Mouse (Mus musculus) gastrocnemius, postnatal 4 days (tissue): ENCODE measurements around the gene Gm10135. TPM values are rescaled to one million over a fixed set of nuclear protein-coding genes. Genes with fewer than 3 reads are reported as not detected.
"Not testable (repeated sequence)": the region's sequence is repeated elsewhere in the genome, so short reads cannot be mapped to it uniquely, and the experiment has no call there.

Source experiments
- DNase-seq, 2 experiments: peaks; one replicate each; pipeline ENCODE4 v3.0.0; 2021 to 2022; ENCODE audit warnings: low spot score in 2 of 2, mixed read lengths in 2 of 2
- total RNA-seq, 2 experiments: library from RNA; stranded (reverse); gene quantifications; 2 replicates each; pipeline ENCODE4 v1.2.3; 2021

Gm10135 gene
- total RNA-seq, 2 experiments from 2014 or later = not detected

DNA sequence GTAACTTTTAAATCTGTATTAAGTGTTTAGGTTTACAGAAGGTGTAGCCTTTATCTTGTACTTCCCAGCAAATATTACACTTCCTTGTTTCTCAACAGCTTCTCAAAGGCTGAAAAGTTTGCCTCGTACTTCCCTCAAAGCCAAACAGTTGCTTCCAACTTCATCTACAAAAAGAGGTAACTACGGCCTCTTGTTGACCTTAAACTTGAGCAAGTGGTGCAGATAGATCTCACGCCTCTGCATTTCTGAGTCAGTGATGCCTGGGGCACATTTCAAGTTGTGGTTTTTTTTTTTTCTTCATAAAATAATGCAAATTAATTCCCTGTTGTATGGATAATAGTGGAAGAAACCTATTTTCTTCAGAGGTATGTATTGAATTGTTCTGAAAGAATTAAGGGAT, 8.8 kb downstream of the Gm10135 start:
- DNase-seq = no peak

DNA sequence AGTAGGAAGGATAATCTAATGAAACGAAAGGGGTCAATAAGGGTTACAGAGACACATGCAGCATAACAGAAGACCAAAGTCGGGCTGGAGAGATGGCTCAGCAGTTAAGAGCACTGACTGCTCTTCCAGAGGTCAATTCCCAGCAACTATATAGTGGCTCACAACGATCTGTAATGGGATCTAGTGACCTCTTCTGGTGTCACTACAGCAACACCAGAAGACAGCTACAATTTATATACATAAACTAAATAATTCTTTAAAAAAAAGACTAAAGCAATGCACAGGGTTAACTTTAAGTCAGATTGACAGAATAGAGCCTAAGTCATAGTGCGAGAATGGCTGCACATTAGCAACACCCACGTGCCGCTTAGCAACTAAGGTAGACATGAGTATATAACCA, 14.4 kb downstream of the Gm10135 start:
- DNase-seq = no peak

DNA sequence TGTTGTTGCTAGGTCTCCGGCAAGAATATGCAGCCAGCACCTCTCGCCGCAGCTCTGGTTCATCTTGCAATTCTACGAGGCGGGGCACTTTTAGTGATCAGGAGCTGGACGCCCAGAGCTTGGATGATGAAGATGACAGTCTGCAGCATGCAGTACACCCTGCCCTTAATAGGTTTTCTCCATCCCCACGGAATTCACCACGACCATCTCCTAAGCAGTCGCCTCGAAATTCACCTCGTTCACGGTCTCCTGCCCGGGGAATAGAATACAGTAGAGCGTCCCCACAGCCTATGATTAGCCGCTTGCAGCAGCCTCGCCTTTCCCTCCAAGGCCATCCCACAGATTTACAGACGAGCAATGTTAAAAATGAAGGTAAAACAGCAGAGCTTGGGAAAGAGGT, 17.2 kb downstream of the Gm10135 start:
- no peak for DNase-seq

DNA sequence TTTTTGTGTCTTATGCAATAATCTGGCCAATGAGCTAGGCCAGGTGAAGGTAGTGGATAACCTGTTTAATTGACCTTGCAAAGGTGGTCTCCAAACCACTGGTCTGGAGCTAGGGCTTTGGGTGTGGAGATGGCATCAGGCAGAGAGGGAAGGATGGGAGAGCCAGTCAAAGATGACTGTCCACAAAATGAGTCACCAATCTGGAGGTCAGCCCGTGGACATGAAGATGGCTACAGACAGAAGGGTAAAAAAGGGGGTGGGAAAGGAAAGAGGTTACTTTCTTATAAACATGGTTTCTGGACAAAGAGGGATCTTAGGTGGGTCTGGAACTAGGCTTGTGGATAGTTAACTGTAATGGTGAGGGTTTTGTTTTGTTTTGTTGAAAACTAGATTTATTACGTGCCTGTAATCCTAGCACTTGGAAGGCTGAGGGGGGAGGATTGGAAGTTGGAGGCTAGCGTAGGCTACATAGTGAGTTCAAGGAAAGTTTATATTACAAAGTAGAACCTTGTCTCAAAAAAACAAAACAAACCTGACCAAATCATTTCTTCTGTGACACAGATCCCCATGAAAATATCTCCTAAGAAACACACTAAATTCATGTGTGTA, 20.4 kb downstream of the Gm10135 start:
- no peak for DNase-seq

DNA sequence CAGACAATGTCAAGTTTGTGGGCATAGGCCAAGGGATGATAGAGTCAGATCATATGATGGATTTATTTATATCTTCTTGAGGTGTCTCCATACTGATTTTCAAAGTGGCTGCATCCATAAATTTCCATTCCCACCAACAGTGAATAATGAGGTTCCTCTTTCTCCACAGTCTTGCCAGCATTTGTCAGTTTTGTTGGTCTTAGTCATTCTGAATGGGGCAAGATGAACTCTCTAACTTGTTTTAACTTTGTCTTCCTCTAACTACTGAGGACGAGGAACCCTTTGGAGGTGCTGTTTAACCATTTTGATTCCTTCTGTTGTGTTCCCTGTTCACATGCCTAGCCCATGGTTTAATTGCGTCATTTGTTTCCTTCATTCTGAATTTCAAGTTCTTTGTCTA, 24.2 kb downstream of the Gm10135 start:
- DNase-seq = no peak

DNA sequence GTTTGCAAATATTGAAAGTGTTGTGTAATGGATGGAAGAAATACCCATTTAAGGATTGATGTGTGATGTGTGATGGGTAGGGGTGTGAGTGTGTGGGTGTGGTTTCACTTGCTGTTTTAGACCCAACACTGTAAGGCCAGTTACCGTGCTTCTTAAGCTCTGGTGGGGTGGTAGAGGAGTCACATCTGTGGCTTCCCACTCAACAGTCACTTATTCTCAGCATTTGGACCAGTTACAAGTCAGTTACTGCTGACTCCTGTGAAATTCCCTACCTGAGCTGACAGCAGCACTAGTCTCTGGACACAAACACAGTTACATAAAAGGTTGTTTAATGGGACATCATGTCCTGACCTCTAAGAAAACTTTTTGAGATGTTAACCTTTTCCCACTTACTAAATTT, 26.4 kb downstream of the Gm10135 start:
- DNase-seq = no peak

DNA sequence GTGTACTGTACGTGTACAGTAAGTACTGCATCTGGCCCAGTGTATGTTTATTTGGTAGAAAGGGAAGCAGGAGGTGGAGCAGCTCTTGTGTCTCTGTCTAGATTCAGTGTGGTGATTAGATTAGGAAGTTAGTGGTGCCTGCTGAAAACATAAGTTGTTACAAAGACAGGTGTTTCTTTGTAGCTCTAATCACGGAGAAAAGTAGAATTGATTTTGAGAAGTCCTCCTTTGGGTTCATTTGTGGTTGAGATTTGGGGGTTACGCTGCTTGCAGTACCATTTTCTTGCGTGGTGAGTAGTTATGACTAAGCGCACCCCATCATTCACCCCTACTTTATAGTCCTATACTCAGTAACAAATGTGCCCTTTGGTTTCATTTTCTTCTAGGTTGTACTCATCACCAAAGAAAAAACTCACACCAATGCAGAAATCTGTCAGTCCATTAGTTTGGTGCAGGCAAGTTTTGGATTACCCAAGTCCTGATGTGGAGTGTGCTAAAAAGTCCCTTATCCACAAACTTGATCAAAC, 33.5 kb downstream of the Gm10135 start:
- DNase-seq = no peak

DNA sequence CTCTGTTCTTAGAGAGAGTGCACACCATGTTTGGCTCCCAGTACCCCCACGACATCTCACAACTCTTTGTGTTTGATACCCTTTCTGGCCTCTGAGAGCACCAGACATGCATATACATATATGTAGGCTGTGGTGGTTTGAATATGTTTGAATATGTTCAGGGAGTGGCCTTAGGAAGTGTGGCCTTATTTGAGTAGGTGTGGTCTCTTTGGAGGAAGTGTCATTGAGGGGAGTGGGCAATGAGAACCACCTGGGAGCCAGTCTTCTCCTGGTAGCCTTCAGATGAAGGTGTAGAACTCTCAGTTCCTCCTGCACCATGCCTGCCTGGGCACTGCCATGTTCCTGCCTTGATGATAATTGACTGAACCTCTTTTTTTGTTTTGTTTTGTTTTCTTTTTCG, 35.2 kb downstream of the Gm10135 start:
- DNase-seq = no peak

DNA sequence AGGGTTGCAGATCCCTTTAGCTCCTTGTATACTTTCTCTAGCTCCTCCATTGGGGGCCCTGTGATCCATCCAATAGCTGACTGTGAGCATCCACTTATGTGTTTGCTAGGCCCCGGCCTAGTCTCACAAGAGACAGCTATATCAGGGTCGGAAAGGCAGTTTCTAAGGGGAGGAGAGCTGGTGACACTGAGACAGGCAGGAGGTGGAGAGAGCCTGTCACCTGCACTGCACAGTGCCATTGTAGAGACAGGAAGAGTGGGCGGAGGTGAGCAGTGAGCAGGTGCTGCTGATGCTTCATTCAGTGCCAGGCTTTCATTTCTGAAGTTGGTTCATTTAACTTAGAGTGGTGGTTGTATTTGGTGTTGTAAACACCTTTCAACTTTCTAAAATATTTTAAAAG, 36.1 kb downstream of the Gm10135 start:
- DNase-seq = not testable (repeated sequence)

DNA sequence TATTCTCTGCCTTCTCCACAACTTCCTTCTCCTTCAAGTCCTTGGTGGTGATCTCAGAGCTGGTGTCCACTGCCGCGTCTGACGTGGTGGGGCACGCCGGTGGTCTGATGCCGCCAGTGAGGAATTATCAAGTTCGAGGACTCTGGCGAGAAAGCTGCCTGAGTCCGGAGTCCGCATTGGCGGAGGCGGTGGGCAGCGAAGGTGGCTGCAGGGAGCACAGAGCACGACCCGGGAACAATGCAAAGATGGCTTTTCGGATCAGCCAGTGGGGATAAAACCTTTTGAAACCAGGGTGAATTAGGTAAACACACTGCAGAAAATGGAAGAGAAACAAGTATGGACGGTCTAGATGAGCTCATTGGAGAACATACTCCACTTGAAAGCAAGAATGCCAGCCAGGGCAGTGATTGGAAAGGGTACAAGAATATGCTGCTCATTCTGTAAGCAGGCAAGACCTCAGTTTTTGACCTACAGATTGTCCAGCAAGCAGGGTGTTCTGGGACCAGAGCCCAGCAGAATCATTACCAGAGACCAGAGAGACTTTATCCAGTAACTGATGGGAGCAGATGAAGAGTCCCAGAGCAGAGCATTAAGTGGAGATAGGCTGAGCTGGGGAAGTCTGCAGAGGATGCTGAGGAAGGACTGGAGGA, 41.4 kb downstream of the Gm10135 start:
- DNase-seq = no peak

DNA sequence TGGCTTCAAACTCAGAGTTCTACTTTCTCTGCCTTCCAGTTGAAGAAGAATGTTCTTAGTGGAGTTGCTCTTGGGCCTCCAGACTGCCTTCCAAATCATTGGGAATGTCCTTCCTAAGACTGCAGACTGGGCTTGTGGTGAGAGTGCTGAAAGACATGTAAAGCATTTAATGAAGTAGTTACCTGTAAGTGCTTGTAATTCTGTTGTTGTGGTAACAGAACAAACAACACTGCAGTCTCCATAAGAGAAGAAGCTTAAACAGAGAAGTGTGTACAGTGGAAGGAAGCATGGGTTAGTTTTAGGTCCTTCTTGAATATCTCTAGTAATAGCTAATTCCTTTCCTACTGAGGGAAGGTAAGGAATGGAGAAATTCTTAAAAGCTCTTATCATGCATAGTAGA, 47.4 kb downstream of the Gm10135 start:
- DNase-seq = no peak

DNA sequence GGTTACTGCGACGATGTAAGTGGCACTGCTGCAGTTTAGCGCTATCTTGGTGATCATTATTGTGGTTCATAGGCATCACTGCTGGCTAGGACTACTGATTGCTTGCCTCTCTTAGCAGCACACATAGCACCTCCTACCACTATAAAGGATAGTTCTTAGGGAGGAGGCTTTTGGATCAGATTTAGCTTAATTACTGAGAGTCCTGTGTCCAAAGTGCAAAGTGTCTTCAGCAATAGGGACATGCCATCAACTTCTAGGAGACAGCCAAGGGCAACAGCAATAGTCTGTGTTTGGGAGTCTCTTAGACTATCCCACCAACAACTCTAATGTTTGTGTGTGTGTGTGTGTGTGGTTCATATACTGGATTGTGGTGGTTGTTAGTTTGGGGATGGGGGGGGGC, 51.7 kb downstream of the Gm10135 start:
- DNase-seq = no peak

DNA sequence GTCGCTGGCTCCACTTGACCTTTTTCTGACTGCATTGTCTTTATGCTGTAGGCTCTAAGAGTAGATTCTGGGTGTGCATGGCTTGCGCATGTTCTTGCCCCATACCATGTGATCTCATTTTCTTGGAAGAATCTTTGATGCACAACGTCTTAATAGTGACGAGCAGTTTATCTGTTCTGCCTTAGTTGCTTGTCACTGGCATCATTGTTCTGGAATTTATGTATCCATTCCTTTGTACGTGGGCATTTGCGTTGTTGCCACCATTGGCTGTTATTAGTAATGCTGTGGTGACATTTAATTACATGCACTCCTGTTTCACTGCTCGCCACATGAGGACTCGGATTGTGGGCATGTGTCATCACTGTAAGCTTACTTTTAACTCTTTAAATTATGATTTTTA, 53.3 kb downstream of the Gm10135 start:
- DNase-seq = no peak

DNA sequence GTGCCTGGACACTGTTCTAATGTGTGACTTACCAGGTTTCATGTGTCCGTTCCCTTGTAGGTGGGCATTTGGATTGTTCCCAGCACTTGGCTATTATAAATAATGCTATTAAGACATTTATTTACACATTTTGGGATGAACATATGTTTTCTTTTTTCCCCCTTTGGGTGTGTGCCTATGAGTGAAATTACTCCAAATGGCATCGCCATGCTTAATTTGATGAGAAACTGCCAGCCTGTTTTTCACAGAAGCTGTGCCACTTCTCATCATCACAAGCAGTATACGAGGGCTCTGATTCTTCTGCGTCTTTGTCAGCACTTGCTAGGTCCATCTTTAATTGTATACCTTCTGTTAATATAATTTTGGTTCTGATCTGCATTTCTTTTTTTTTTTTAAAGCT, 54.1 kb downstream of the Gm10135 start:
- no peak for DNase-seq

DNA sequence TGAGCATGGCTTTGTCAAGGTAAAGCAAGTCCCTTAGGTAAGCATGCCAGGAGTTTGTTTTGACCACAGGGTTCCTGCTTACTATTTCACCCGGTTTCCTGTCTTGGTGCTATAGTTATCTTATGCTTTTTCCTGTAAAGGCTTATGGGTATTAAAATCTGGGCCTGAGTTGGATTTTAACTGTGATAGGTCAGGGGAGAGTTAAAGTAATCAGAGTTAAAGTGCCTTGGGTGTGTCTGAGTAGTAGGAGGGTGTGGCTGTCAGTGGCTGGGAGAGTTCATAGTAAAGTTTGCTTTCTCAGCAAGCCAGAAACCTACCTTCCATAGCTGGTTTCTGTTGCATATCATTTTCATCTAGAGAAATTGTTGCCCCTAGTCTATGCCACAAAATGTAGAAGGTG, 57.7 kb downstream of the Gm10135 start:
- DNase-seq = no peak

DNA sequence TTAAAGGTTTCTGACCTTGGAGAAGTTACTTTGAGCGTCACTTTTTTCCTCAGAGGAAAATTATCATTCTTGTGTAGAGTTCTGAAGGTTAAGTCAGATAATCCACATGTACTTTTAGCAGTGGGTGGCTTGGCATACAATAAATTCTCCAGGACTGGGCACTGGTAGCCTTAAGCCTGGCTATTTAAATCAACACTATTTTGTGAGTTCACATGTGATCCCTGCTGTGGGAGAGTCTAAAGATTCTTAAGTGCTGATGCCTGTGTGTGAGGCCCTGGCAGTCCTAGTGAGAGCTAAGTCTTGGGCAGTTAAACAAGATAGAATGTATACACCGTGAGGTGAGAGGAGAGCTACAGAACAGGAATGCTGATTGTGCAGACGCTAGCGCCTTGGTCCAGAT, 58.5 kb downstream of the Gm10135 start:
- no peak for DNase-seq

Other genes with a start within 250 kb of the Gm10135 start
- under 1 TPM; 0.18 to 0.25 TPM for gene Txk, start 221.9 kb downstream of the Gm10135 start, total RNA-seq
- gene Tec, start 106.2 kb downstream of the Gm10135 start, total RNA-seq = 1 to 10 TPM; 4.0 to 5.4 TPM
- gene Slain2, start 60.4 kb downstream of the Gm10135 start, total RNA-seq = 10 to 100 TPM; 82.8 to 90.0 TPM
- not detected for gene Slc10a4, start 32.2 kb upstream of the Gm10135 start, total RNA-seq